Mouse (Mus musculus): ENCODE data around the gene Actc1. TPM values are rescaled to one million over a fixed set of nuclear protein-coding genes. Genes with fewer than 3 reads are reported as not detected.

Actc1 gene
- polyA plus RNA-seq (2016; fragmentation: Nextera tagmentation; extraction: Ambion mirVana) = 3.1 and 3.6 TPM in 2 replicates

GRCm38 (mm10) chr2:114052696-114053598 lies at the start of gene Actc1:
Gene Actc1 (minus strand): TSS chr2:114053548.
- no peak for DNase-seq (ENCODE audit: low spot score)
- H3K9me3 ChIP-seq (replicated peaks) = no peaks in the 10 kb centered on the region
- WGBS = 53% methylated on average over 14 of the region's 14 CpGs
- H3K27me3 ChIP-seq (ENCODE audit: low read depth, poor library complexity, severe bottlenecking) = no peaks in the 10 kb centered on the region; the same call in 1 of the 2 replicates
- H3K36me3 ChIP-seq = no peaks in the 10 kb centered on the region
- H3K27ac ChIP-seq (replicated peaks) = peak within 1 kb of the TSS; percentile 52; the same call in 1 of the 2 replicates
- no peak within 1 kb of the TSS for H3K4me3 ChIP-seq
- peaks cover 16% of the 10 kb centered on the region for H3K4me1 ChIP-seq

DNA sequence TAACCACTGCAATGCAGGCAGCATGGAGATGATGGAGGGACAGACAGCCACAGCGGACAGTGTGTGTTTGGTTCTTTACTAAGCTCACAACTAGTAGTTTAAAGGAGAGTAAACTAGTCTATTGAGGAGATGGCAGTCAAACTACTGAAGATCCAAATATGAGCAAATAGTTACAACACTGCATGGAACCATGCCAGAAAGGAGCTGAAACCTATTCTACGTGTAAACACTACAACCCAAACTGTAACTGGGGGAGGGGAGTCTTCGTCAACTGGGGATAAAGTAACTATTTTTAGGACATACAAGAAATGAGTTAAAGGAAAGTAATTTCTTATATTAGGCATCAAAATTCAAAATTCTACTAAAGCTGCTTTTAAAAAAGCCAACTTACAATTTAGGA lies 49.1 kb upstream of the Actc1 start:
- WGBS = 95% methylated on average over 3 of the region's 3 CpGs
- H3K27ac ChIP-seq (replicated peaks) = no peak overlapping the region
- DNase-seq (ENCODE audit: low spot score) = no peak
- H3K4me1 ChIP-seq = 0 out of 2 replicates have a peak, but pooled peaks cover under 1% of the 10 kb centered on the region
- no peaks in the 10 kb centered on the region for H3K27me3 ChIP-seq (ENCODE audit: low read depth, poor library complexity, severe bottlenecking)
- peaks cover 85% of the 10 kb centered on the region for H3K36me3 ChIP-seq
- H3K4me3 ChIP-seq = no peak overlapping the region
- no peaks in the 10 kb centered on the region for H3K9me3 ChIP-seq (replicated peaks)

DNA sequence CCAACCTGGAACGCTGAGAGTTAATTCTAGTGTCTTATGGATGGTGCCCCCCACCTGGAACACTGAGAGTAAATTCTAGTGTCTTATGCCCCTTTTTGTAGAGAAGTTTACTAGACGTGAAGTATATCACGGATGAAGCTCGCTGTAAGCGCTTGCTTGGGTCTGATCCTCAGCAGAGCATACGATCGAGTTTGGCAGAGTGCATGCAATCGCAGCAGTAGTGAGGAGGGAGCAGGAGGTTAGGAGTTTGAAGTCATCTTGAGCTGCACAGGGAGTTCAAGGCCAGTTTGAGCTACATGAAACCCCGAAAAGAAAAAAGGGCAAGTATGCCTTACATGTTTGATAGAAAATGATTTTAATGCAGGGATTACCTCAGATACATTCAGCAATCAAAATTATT lies 47.5 kb upstream of the Actc1 start:
- no peak overlapping the region for H3K27ac ChIP-seq (replicated peaks)
- peaks cover 71% of the 10 kb centered on the region for H3K36me3 ChIP-seq
- WGBS = 95% methylated on average over 9 of the region's 9 CpGs
- no peaks in the 10 kb centered on the region for H3K9me3 ChIP-seq (replicated peaks)
- no peak overlapping the region for H3K4me3 ChIP-seq
- no peaks in the 10 kb centered on the region for H3K4me1 ChIP-seq
- DNase-seq (ENCODE audit: low spot score) = no peak
- no peaks in the 10 kb centered on the region for H3K27me3 ChIP-seq (ENCODE audit: low read depth, poor library complexity, severe bottlenecking)

DNA sequence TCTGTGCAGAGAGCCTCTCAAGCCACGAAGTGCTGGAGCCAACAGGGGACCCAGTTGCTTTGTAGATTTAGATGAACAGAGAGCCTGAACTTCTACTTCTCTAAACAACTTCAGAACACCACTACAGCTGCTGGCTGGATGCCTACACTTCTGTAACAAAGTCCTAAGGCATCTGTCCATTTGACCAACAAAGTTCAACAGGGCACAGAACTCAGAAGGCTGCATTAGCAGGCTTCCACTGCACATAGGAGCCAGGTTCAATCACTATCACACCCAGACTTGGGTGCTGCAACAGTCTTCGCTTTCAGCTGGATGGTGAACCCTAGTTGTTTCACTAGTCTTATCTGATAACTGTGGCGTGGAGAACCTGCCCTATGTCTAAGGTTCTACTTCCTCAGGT lies 46.5 kb upstream of the Actc1 start:
- Histone ChIP-seq H3K27me3 (ENCODE audit: low read depth, poor library complexity, severe bottlenecking) (no peaks in the 10 kb centered on the region), H3K36me3 (peaks cover 61% of the 10 kb centered on the region), H3K27ac (replicated peaks) (no peak overlapping the region), H3K4me1 (no peaks in the 10 kb centered on the region), H3K4me3 (no peak overlapping the region), H3K9me3 (replicated peaks) (no peaks in the 10 kb centered on the region)
- no peak for DNase-seq (ENCODE audit: low spot score)
- WGBS = 86% methylated on average over 3 of the region's 3 CpGs

- Histone ChIP-seq H3K27ac (replicated peaks) (no peak overlapping the region), H3K27me3 (ENCODE audit: low read depth, poor library complexity, severe bottlenecking) (no peaks in the 10 kb centered on the region), H3K4me3 (no peak overlapping the region), H3K36me3 (peaks cover 54% of the 10 kb centered on the region), H3K9me3 (replicated peaks) (no peaks in the 10 kb centered on the region), H3K4me1 (no peaks in the 10 kb centered on the region)
- WGBS = 97% methylated on average over 5 of the region's 5 CpGs
- no peak for DNase-seq (ENCODE audit: low spot score)
These were observed 45.8 kb upstream of the Actc1 start for GRCm38 (mm10) chr2:114099109-114099508.

DNA sequence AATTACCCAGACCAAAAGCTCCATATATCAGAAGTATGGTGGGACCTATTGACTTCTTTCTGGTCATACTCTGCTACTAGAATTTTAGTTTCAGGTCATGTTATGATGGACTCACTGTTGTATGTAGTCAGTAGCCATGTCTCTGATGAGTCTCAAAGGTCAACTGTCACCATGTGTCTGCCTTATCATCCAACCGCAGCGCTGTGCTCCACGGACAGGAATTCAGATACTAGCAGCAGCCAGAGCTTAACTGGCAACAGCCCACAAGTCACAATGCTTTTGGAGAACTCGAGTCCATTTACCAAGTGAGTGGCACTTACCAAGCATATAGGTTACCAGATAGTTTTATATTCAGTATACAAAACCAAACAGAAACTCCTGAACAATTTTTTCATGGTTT lies 44.3 kb upstream of the Actc1 start:
- Histone ChIP-seq H3K27ac (replicated peaks) (no peak overlapping the region), H3K36me3 (peaks cover 39% of the 10 kb centered on the region), H3K9me3 (replicated peaks) (no peaks in the 10 kb centered on the region), H3K4me1 (no peaks in the 10 kb centered on the region), H3K27me3 (ENCODE audit: low read depth, poor library complexity, severe bottlenecking) (no peaks in the 10 kb centered on the region), H3K4me3 (no peak overlapping the region)
- DNase-seq (ENCODE audit: low spot score) = no peak
- 87% methylated on average over 4 of the region's 4 CpGs for WGBS

- no peak for DNase-seq (ENCODE audit: low spot score)
- no peak overlapping the region for H3K4me3 ChIP-seq
- peaks cover 28% of the 10 kb centered on the region for H3K36me3 ChIP-seq
- H3K4me1 ChIP-seq = no peaks in the 10 kb centered on the region
- 96% methylated on average over 1 of the region's 1 CpGs for WGBS
- no peaks in the 10 kb centered on the region for H3K9me3 ChIP-seq (replicated peaks)
- H3K27ac ChIP-seq (replicated peaks) = no peak overlapping the region
- H3K27me3 ChIP-seq (ENCODE audit: low read depth, poor library complexity, severe bottlenecking) = no peaks in the 10 kb centered on the region
These were observed 43.2 kb upstream of the Actc1 start for GRCm38 (mm10) chr2:114096570-114096969.

GRCm38 (mm10) chr2:114095348-114095747 lies 42.0 kb upstream of the Actc1 start:
- Histone ChIP-seq H3K4me3 (no peak overlapping the region), H3K27ac (replicated peaks) (no peak overlapping the region), H3K27me3 (ENCODE audit: low read depth, poor library complexity, severe bottlenecking) (no peaks in the 10 kb centered on the region), H3K9me3 (replicated peaks) (no peaks in the 10 kb centered on the region), H3K4me1 (no peaks in the 10 kb centered on the region), H3K36me3 (peaks cover 17% of the 10 kb centered on the region)
- 94% methylated on average over 5 of the region's 5 CpGs for WGBS
- no peak for DNase-seq (ENCODE audit: low spot score)

GRCm38 (mm10) chr2:114094696-114095095 lies 41.3 kb upstream of the Actc1 start:
- Histone ChIP-seq H3K27me3 (ENCODE audit: low read depth, poor library complexity, severe bottlenecking) (no peaks in the 10 kb centered on the region), H3K9me3 (replicated peaks) (no peaks in the 10 kb centered on the region), H3K4me3 (no peak overlapping the region), H3K27ac (replicated peaks) (no peak overlapping the region), H3K4me1 (no peaks in the 10 kb centered on the region), H3K36me3 (peaks cover 10% of the 10 kb centered on the region)
- DNase-seq (ENCODE audit: low spot score) = no peak
- WGBS = 86% methylated on average over 1 of the region's 1 CpGs

DNA sequence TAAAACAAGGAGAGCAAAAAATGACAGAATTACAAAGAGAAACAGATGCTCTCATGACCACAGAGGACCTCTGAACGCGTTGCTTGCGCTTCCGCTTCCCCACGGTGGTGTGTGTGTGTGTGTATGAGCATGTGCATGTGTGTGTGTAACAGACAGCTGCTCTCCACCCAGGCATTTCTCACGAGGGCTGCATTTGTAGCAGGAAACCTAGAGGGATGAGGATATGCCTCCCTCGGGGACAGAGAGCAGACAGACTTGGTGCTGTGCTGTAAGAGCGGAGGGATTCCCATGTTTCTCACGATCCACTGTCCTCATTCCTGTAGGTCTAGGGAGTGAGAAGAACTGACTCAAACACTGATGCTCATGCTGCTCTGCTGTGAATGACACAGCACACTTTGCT lies 40.2 kb upstream of the Actc1 start:
- Histone ChIP-seq H3K9me3 (replicated peaks) (no peaks in the 10 kb centered on the region), H3K27ac (replicated peaks) (no peak overlapping the region), H3K4me1 (no peaks in the 10 kb centered on the region), H3K4me3 (no peak overlapping the region), H3K36me3 (peaks cover 3% of the 10 kb centered on the region; the same call in 1 of the 2 replicates), H3K27me3 (ENCODE audit: low read depth, poor library complexity, severe bottlenecking) (no peaks in the 10 kb centered on the region)
- DNase-seq (ENCODE audit: low spot score) = no peak
- WGBS = 88% methylated on average over 9 of the region's 9 CpGs

DNA sequence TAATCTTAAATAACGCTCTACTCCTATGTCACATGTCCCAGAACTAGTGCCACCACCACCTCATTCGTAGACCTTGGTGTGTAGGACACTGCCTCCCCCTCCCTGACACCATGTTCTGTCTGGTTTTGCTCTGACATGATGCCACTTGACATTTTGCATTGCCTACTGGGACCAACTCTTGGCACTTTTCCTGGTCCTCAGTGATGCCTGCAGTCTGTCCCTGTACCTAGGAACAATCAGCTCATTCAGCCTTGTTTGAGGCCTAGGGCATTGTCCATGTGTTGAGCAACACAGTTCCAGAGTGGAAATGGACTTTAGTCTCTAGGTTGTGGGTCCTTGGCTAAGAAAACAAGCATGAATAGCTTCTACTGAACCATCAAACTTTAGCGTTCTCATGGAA lies 36.5 kb upstream of the Actc1 start:
- no peak overlapping the region for H3K4me3 ChIP-seq
- H3K4me1 ChIP-seq = no peaks in the 10 kb centered on the region
- no peak overlapping the region for H3K27ac ChIP-seq (replicated peaks)
- no peaks in the 10 kb centered on the region for H3K27me3 ChIP-seq (ENCODE audit: low read depth, poor library complexity, severe bottlenecking)
- no peaks in the 10 kb centered on the region for H3K9me3 ChIP-seq (replicated peaks)
- DNase-seq (ENCODE audit: low spot score) = no peak
- WGBS = 83% methylated on average over 3 of the region's 3 CpGs
- no peaks in the 10 kb centered on the region for H3K36me3 ChIP-seq

- H3K27ac ChIP-seq (replicated peaks) = no peak overlapping the region
- no peak for DNase-seq (ENCODE audit: low spot score)
- no peaks in the 10 kb centered on the region for H3K4me1 ChIP-seq
- H3K27me3 ChIP-seq (ENCODE audit: low read depth, poor library complexity, severe bottlenecking) = no peaks in the 10 kb centered on the region
- no peak overlapping the region for H3K4me3 ChIP-seq
- 65% methylated on average over 1 of the region's 1 CpGs for WGBS
- no peaks in the 10 kb centered on the region for H3K9me3 ChIP-seq (replicated peaks)
- H3K36me3 ChIP-seq = no peaks in the 10 kb centered on the region
These were observed 33.9 kb upstream of the Actc1 start for GRCm38 (mm10) chr2:114087271-114087670.

GRCm38 (mm10) chr2:114071876-114072275 lies 18.5 kb upstream of the Actc1 start:
- H3K36me3 ChIP-seq = no peaks in the 10 kb centered on the region
- H3K9me3 ChIP-seq (replicated peaks) = no peaks in the 10 kb centered on the region
- WGBS = 99% methylated on average over 2 of the region's 2 CpGs
- H3K27ac ChIP-seq (replicated peaks) = no peak overlapping the region
- H3K27me3 ChIP-seq (ENCODE audit: low read depth, poor library complexity, severe bottlenecking) = no peaks in the 10 kb centered on the region
- H3K4me3 ChIP-seq = no peak overlapping the region
- DNase-seq (ENCODE audit: low spot score) = no peak
- no peaks in the 10 kb centered on the region for H3K4me1 ChIP-seq
